Mouse (Mus musculus) E14TG2a.4 (cell line): ENCODE data around the gene Fam219b.

Experiments used
- CTCF ChIP-seq: conservative IDR thresholded peaks from 2 replicates; pipeline ENCODE4 v1.5.1; 2014; ENCODE audit warnings: low read length
- NANOG ChIP-seq: IDR thresholded peaks from 2 replicates; pipeline ENCODE4 v1.6.1; 2014; ENCODE audit warnings: borderline replicate concordance, low read length, mixed read lengths
- POU5F1 ChIP-seq: IDR thresholded peaks from 2 replicates; pipeline ENCODE4 v1.6.1; 2014; ENCODE audit warnings: low read length, borderline replicate concordance

GRCm38 (mm10) chr9:57493532-57493931 lies 43.8 kb upstream of the Fam219b start:
- TF ChIP-seq CTCF (no peak), NANOG (no peak), POU5F1 (no peak)
